Mouse (Mus musculus): ENCODE data around the gene Tmprss4.

DNA sequence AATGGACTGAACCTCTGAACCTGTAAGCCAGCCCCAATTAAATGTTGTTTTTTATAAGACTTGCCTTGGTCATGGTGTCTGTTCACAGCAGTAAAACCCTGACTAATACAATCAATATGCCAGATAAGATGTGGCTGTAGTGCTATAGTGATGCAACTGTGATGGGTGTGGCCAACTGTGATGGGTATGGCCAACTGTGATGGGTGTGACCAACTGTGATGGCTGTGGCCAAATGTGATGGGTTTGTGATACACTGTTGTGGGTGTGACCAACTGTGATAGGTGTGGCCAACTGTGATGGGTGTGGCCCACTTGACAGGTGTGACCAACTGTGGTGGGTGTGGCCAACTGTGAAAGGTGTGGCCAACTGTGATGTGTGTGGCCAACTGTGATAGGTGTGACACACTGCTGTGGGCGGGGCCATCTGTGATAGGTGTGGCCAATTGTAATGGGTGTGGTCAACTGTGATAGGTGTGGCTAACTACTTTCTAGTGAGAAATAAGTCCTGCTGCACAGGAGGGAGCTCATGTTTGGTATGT lies 32.8 kb downstream of the Tmprss4 start:
- TF ChIP-seq CTCF (IDR thresholded peaks at IDR 0.05; ENCODE audit: borderline replicate concordance, extremely low read depth, insufficient read depth, insufficient read length) (no peak), POLR2A (IDR thresholded peaks at IDR 0.05; ENCODE audit: borderline replicate concordance, extremely low read depth, insufficient read depth, insufficient read length, poor library complexity, severe bottlenecking) (no peak)
